Mouse (Mus musculus): ENCODE measurements around the gene Gm3047.
"Not testable (repeated sequence)": the region's sequence is repeated elsewhere in the genome, so short reads cannot be mapped to it uniquely, and the experiment has no call there.

The Gm3047 gene

DNA sequence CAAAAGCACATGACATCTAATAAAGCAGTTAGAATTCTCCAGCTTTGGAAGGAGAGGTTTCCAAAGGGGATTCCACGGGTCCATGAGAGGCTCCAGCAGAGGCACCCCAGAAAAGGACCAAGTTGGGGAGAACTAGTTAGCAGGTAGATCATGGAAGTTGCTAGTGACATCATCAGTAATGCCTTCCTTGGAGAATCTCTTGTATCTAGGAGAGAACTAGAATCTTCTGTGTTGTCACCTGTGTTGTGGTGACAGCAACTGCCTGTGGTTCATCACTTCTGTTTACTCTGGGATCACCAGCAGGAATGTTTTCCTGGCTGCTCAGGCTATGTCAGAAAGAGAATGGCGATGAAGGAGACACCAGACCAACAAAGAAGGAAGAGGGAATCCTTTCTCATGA, at the start of gene Gm3047:
Gm3047 (plus strand) TSS at position 301 of the 400 bp plus-strand sequence.
- not testable (repeated sequence) for DNase-seq (ENCODE audit: low spot score)
